Mouse (Mus musculus) common myeloid progenitor, adult 5-6 weeks (primary cell): Measurements from ENCODE around the gene Slc43a2. TPM values are rescaled to one million over a fixed set of nuclear protein-coding genes. Genes with fewer than 3 reads are reported as not detected.

Experiments
- ATAC-seq: replicated peaks from 2 replicates; pipeline ENCODE4 v1.8.0; 2016; ENCODE audit warnings: low read depth, mild to moderate bottlenecking, moderate TSS enrichment, inconsistent platforms; ENCODE audit not compliant: poor library complexity, severe bottlenecking
- total RNA-seq: library from RNA; stranded (forward); fragments of 200-1000, 187-1606 nt; gene quantifications from 2 replicates; pipeline ENCODE4 v1.2.3, GENCODE M21; 2017

Gene Slc43a2
- total RNA-seq, 1 experiment from 2014 or later, result 14.4 TPM

DNA sequence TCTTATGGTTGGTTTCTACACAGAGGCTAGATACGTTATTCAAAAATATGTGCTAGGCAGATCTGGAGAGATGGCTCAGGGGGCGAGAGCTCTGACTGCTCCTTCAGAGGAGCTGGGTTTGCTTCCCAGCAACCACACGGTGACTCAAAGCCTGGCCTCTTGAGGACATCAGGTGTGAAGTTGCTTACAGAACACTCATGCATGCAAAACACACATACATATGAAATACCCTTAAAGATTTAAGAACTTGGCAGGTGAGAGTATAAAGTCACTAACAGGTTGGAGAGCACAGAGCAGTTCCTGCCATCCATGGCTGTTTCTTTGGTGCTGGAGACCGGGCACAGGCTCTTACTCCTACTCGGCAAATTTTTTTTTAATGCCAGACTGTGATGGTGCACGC, 4.6 kb upstream of the Slc43a2 start:
- ATAC-seq, result no peak

DNA sequence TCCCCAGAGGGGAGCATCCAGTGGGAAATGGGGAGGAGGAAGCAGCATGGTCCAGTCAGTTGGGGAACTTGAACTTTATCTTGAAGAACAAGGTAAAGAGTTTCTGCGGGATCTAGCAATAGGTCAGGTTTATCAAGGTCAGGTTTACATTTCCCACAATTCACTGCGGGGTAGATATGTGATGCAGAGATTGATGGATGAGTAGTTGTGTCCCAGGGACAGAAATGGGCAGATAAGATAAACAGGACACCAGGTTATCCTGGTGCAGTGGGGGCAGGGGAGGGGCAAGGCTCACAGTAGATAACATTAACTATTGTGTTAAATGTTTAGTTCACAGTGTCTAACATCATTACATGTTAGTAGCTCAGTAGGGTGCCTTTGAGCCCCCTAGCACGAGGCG, 1.7 kb upstream of the Slc43a2 start:
- ATAC-seq, result no peak

DNA sequence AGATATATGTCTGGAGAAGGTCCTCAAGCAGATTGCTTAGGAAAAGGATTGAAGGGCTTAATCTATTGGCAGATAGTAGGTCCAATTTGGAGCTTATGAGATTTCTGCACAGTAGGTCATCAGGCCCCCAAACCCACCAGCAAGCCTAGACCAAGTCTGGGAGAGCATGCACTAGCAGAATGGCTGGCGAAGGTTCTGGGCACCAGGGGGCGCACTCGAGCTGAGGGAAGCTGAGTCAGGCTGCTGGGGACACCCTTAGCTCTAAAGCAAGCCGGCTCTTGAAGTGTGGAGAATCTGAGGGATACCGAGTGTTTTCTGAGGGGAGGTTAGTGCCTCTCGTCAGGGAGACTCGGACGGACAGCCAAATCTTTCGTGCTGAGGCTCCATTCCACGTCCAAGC, 1.2 kb upstream of the Slc43a2 start:
- ATAC-seq, result peak; percentile 64

DNA sequence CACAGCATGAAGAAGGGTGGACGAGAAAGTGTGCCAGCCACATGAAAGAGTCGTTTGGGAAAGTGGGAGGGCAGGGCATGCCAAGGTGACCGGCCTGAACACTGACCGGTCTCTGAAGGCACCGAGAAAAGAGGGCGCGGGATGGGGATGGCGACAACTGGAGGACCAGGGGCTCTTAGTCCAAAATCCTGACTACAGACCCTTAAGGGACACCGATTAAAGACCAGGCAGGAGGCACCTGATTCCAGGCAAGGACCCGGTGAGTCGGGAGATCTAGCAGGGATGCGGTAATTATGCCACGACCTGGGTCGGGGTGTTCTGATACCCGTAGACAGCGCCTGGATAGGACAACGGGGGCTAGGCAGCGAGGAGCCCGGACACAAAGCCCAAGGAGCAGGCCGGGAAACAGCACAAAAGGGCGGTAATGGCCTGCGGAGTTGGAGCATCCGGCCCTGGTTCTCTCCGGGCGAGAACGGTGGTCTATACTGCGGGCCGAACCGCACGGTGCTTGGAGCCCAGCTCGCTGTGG, 585 bp upstream of the Slc43a2 start:
- 0 out of 2 replicates have a peak, but pooled peaks have one; percentile 0 for ATAC-seq

DNA sequence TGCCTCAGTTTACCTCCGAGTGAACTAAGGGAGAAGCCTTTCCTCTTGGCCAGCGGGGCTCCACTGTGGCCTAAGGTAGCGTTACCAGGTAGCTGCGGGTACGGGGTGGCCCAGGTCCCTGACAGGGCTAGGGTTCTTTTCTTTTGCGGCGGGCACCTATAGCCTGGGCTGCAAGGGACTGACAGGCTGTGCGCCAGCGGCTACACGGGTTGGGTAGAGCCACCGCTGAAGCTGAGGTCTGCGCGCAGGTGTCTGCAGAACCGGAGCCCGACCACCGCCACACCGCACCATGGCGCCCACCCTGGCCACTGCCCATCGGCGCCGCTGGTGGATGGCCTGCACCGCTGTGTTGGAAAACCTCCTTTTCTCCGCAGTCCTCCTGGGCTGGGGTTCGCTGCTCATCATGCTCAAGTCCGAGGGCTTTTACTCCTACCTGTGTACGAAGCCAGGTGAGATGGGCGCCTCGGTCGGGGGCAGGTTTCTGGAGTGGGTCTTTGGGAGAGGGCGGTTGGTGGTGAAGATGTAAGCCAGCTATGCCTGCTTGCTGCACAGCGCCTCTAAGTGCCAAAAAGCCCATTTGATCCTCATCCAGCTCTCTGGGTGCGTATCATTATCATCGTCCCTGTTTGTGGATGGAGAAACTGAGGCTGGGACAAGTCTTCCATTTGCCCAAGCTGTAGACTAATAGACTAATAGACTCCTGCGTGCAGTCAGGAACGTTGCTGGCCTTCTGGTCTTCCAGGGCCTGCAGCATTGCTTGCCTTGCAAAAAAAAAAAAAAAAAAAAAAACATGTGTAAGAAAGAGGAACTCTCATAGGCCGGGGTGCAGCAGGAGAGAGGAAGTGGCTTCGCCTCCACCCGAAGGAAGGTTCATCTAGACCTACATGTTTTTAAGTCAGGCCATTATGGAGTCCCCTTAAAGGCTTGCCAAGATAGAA, 1.1 kb downstream of the Slc43a2 start:
- peak; percentile 50 for ATAC-seq

DNA sequence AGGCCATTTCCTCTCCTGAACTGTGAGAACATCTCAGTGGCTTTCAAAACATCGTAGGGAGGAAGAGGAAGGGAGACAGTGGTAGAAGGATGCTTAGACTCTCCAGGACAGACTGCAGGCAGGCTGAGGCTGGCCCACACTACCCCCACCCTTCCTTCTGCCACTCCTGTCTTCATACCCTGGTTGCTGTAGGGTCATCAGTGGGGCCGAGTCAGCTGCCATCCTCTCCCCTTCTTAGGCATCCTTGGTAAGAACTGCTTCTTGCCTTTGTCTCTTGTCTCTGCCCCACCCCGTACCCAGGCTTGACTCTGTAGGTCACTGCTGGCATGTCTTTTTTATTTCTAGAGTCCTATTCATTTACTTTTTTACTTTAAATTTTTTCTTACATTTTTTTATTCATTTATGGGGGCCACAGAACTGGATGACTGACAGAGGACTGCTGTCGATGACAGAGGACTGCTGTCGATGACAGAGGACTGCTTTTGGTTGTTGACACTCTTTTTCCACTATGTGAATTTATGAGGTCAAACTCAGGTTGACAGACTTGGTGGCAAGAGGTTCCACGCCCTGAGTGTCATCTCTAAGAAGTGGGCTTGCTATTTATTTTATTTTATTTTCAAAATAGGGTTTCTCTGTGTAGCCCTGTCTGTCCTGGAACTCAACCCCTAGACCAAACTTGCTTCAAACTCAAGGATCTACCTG, 2.0 kb downstream of the Slc43a2 start:
- no peak for ATAC-seq

DNA sequence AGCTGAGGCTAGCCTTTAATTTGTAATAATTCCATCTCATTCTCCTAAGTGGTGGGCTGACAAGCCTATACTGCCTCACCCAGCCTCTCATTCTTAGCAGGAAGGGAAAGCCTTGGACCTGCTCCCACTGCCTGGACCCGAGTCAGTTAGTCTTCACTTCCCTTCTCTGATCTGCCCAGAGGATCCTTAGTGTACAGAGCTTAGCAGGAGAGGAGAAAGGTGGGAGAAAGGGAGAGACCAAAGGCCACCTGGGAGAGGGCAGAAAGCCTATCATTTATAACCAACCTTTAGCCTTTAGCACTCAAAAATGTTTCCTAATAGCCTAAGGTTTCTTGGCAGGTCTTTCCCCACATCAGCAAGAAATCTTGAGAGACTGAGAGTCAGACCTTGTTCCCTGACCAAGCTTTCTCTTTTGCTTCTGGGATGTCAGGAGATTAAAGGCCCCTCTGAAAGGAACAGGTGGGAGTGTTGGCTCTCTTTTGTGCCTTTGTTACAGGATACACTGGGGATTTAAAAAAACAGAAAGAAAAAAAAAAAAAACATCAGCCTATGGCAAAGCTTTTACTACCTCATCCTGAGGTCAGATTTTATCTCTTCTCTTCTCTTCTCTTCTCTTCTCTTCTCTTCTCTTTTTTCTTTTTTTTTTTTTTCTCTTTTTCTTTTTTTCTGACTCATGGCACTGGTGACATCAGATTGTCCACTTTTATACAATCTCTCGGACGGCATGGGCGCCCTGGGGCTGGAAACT, 3.0 kb downstream of the Slc43a2 start:
- no peak for ATAC-seq

DNA sequence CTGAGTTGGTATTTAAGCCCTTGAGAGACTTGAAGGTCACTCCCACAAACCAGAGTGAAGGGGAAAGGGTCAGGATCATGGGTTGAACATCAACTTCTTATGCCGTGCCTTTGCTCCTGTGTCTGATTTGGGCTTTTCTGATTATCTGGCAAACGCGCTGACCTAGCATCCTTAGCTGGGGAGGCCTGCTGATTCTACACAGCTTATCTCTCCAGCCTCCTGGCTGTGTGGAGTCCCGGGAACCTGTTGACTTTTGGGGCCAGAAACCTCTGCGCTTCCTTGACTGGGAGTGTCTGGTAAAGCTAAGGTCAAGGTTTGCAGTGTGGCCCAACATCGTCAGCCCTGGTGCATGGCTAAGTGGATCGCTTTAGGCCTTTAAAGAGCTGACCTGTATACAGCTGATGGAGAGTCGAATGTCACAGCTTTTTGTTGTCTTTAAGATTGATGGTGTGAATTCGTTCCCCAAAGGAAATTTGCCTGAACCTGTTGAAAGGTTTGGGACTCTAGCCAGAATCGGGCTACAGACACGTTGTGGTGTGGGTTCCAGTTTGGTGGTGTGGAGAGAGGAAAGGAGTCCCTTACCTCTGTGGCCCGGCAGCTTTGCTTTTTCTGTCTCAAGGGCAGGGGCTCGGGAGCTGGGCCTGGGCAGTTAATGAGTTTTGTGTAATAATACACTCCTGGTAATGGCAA, 3.8 kb downstream of the Slc43a2 start:
- no peak for ATAC-seq

DNA sequence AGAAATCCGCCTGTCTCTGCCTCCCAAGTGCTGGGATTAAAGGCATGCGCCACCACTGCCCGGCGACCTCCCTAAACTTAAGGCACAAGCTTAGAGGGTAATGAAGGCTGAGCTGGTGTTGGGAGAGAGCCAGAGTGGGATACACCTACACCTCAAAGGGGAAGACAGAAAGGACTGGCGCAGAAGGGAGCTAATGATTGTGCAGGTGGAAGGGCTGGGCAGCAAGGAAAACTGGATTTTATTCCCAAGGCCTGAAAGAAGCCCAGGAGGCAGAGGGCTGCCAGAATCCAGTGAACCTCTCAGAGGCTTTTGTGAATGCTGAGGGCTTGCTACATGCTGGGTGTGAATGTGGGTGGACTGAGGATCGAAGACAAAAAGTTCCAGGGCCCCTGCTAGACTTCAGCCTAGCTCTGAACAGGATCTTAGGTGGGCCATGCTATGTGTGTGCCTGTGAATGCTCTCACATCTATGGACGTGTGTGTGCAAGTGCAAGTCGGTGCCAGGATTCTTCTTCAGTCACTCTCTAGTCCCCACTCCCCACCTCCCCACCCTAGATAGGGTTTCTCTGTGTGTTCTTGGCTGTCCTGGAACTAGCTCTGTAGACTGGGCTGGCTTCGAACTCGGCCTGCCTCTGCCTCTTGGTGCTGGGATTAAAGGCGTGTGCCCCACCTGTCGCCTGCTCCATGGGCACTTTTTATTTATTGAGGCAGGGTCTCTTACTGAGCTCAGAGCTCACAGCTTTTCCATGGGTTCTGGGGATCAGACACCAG, 4.9 kb downstream of the Slc43a2 start:
- no peak for ATAC-seq

DNA sequence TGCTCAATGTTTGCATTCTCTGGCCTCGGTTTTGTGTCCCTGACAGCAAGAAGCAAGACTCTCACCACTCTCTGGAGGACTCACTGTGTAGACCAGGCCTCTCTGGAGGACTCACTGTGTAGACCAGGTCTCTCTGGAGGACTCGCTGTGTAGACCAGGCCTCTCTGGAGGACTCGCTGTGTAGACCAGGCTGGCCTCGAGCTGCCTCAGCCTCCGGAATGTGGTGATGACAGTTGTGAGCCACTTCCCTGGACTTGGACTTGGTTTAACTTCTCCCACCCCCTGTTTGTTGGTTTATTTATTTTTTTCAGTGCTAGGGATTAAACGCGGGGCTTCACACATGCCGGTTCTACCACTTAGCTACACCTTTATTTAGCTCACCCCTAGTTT, 5.5 kb downstream of the Slc43a2 start:
- no peak for ATAC-seq

DNA sequence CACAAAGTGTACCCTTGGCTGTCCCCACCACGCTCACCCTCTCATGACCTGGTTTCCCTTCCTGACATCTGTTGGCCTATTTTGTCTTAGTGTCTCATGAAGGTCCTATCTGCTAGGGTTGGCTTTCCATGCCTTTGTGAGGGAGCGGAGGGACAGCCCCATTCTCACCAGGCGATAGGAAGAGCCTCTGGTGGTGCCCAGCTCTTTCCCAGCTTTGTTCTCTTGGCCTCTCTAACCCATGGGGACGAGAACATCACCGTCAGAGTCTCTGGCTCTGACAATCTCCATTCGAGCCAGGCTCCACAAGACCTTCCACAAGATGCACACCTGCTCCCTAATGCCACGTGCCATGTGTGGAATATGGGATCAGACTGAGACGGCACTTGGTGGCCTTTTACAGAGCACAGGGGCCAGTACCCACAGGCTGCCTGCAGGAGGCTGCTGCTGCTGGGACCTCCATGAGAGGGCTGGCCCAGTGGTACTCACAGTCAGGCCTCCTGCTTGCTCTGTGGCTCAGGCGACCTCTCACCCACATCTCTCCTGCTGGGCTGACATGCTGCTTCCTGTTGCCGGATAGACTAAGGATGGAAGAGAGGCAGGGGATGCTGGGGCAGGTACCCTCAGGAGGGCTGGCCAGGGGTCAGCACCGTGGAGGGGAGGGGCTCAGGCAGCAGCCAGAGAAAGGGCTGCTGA, 6.1 kb downstream of the Slc43a2 start:
- ATAC-seq, result no peak

DNA sequence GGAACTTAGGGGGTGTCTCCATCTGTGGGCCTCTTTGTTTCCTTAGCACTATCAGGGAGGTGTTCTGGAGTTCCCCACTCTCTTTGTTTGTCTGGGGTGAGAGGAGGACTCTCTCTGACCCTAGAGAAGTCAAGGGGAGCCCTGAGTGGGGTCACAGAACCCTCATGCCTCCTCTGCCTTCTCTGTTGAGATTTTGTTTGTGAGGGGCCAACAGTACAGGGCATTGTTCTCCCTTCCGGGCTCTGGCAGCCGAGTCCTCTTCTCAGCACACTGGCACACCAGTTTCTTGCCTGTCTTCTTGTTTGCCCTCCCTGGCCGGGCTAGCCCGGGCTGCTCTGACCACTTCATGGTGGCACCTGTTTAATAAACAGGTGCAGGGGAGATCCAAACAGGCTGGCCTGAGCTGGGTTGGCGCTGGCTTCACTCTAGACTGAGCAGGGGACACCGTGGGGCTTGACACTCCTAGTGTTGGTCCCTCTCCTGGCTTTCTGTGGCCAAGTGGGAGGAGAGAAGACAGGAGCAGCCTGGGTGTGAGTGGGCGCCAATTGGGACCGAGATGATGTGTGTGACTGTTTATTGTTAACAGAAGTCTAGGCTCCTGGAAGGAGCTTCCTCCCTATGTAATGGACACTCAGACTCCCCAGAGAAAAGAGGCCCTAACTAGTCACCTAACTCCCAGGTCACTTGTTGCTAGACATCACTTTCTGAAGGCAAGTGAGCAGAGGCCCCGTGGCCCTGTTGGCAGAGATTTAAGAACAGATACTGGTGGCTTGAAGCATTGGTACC, 6.9 kb downstream of the Slc43a2 start:
- ATAC-seq, result no peak

DNA sequence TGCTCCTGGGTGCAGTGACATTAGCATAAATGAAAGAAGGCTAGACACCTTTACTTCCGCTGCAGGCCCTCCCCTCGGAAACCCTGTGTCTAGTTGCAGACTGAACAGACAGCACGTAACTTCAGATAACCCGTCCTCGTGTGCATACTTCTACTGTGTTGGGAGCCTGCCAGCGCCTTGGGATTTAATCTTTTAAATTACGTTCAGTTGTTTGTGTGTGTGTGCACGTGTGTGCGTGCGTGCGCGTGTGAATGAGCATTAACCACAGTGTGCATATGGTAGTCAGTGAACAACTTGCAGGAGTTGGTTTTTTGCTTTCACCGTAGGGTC, 7.4 kb downstream of the Slc43a2 start:
- ATAC-seq, result no peak

DNA sequence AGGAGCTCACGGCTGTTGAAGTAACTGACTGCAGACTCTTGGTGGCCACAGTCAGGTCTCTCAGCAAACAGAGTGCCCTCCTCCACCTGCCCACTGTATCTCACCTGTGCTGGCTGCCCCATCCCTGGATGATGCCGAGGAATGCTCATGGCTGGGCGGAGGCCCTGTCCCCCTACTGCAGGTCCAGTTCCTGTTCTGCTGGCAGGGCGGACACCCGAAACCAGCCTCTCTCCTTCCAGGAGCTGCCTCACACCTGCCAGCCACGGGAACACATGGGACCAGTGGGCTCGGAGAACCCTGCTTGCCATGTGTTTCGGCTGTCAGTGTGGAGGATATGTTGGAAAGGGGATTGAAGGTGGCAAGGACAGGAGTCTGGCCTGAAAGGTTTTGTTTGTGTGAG, 8.7 kb downstream of the Slc43a2 start:
- no peak for ATAC-seq

DNA sequence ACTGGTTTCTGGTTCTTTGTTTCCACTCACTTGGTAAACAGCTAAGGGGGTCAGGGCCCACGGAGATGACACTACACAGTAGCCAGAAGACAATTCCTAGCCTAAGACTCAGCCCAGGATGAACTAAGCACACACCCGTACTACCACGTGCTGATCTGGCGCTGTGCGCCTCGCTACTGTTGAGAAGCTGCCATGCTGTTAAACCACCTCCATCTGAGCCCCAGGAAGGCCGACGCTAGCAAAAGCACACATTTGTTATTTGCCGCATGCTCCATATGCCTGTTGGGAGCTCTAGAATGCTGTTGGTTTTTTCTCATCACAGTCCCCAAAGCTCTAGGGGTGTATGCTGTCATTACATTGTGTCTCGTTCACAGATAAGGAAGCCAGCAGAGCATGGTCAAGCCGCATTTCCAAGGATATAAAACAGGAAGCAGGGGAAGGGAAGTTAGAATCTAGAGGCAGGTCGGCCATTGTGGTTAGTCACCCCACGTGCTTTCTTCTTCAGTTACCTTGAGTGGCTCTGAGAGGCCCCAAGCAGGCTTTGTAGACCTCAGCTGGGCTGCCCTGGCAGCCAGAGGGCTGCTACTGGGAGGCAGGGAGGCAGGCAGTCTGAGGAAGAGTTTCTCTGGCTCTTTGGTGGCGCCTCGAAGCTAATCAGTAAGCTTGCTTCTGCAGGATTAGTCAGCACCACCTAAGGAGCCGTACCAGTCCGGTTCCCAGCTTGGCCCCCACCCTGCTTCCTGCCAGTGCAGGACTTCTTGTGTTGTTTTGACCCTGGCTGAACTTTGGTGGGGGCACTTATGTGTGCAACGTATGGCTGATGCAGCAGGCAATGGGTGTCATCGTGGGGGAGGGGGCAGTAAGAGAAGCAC, 9.5 kb downstream of the Slc43a2 start:
- peak; percentile 84 for ATAC-seq

DNA sequence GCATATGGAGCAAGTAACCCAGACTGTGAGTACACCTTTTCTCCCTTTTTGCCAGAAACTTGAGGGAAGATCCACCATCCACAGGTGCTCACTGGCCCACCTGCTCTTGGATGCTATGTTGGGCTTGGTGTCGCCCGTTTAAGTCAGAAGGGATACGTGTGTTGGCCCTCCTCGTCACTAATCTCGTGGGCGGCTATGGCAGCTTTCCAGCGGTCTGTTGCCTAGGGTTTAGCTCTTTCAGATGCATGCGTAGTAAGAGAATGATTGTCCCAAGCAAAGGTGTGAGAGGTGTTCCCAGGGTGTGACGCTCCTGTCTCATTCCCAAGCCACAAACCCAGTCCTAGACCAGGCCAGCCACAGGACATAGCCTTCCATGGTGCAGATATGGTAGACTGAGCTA, 13.2 kb downstream of the Slc43a2 start:
- ATAC-seq, result no peak

DNA sequence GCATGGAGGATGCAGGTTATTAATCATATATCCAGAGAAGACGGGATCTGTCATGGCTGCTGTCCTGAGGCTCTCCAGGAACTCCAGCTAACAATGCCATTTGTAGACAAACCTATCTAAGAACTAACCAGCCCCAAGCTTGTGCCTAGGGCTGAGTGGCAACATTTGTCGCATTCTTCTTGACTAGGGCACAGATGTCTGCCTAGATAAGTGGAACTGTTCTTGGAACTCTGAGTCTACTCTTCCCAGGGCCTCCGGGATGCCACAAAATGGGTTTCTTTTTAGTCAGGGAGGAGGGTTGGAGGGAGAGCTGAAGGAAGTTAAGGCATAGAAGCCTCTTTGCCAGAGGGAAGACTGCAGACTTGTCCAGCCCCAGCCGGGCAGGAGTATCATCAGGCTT, 14.6 kb downstream of the Slc43a2 start:
- no peak for ATAC-seq
